Mouse (Mus musculus) liver, adult 2 months (tissue): ENCODE data around the gene Gm826. TPM values are rescaled to one million over a fixed set of nuclear protein-coding genes. Genes with fewer than 3 reads are reported as not detected.
A peak's percentile ranks its signal among the peaks of the same experiment; 100 is the strongest.

ENCODE experiments used
- DNase-seq: peaks from one replicate; pipeline ENCODE4 v3.0.0-alpha.2; 2011; ENCODE audit warnings: low read depth, low spot score; ENCODE audit errors: extremely low read depth
- H3K27ac ChIP-seq: fragments of 200-500 bp; replicated peaks from 2 replicates; pipeline ENCODE4 v1.5.1; 2012; ENCODE audit warnings: low read depth, mild to moderate bottlenecking, control low read depth, inconsistent platforms, low read length; ENCODE audit not compliant: insufficient read depth
- H3K27me3 ChIP-seq: fragments of 200-500 bp; 2 replicates; pipeline ENCODE4 v1.6.1; 2012; ENCODE audit warnings: mild to moderate bottlenecking, moderate library complexity, low read length, inconsistent platforms; ENCODE audit not compliant: control insufficient read depth, insufficient read depth
- H3K36me3 ChIP-seq: fragments of 200-500 bp; 2 replicates; pipeline ENCODE4 v1.6.1; 2012; ENCODE audit warnings: low read length, inconsistent platforms; ENCODE audit not compliant: control insufficient read depth, insufficient read depth
- H3K4me1 ChIP-seq: fragments of 200-500 bp; 2 replicates; pipeline ENCODE4 v1.6.1; 2011; ENCODE audit warnings: low read length; ENCODE audit not compliant: control insufficient read depth, insufficient read depth
- H3K4me3 ChIP-seq: fragments of 200-500 bp; 2 replicates; pipeline ENCODE4 v1.5.1; 2011; ENCODE audit warnings: low read depth, mild to moderate bottlenecking, control low read depth, low read length, moderate library complexity; ENCODE audit not compliant: insufficient read depth
- H3K79me2 ChIP-seq: fragments of 200-500 bp; 2 replicates; pipeline ENCODE4 v1.6.1; 2012; ENCODE audit warnings: inconsistent platforms, mild to moderate bottlenecking, low read length, moderate library complexity; ENCODE audit not compliant: control insufficient read depth, insufficient read depth
- H3K9ac ChIP-seq: fragments of 200-500 bp; 2 replicates; pipeline ENCODE4 v1.6.1; 2012; ENCODE audit warnings: low read depth, mild to moderate bottlenecking, control low read depth, inconsistent platforms, low read length
- CTCF ChIP-seq: fragments of 200-500 bp; IDR thresholded peaks from 2 replicates; pipeline ENCODE4 v1.5.1; 2011; ENCODE audit warnings: low read depth, low read length, control low read depth
- POLR2A ChIP-seq: fragments of 200-500 bp; IDR thresholded peaks from 2 replicates; pipeline ENCODE4 v1.6.1; 2011; ENCODE audit warnings: low read length, control low read depth; ENCODE audit not compliant: insufficient read depth; ENCODE audit errors: extremely low read depth
- WGBS: fragments of 180-500 bp; shearing (Covaris S2); methylation state at CpG from one replicate; pipeline ENCODE4 v1.1.7; 2018; 5-methylcytosine and 5-hydroxymethylcytosine counted together
- polyA plus RNA-seq: library from polyadenylated mRNA; depleted of rRNA; stranded (reverse); fragments of >200 nt; gene quantifications from 2 replicates; pipeline ENCODE4 v1.2.3, GENCODE M21; 2012
- total RNA-seq: library from RNA; depleted of rRNA; stranded (reverse); fragments of >200 nt; gene quantifications from 2 replicates; pipeline ENCODE4 v1.2.3, GENCODE M21; 2014

Gm826 gene
- total and polyA plus RNA-seq, 2 experiments: 1.4 to 4.1 TPM

DNA sequence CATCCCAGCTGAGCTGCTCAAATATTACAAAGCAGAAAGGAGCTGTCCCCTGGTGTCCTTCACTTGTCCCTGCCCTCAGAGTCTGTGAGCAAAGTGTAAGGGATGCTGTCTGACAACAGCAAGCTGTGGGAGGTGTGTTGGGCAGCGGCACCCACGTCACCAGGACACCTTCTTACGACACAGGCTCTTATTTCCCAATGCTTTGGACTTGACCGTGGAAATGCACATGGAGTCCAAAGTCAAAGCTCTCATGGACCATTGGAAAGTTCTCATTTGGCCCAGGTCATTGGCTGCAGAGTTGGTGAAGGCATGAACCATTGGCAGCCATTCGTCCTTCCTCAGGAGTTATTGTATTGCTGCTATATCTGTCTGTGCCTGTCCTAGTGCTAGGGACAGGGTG lies 5.6 kb upstream of the Gm826 start:
- Histone ChIP-seq H3K27ac (peak overlapping the region; percentile 69), H3K9ac (no peak overlapping the region), H3K4me3 (no peak overlapping the region), H3K79me2 (no peaks in the 10 kb centered on the region), H3K27me3 (no peaks in the 10 kb centered on the region), H3K36me3 (no peaks in the 10 kb centered on the region), H3K4me1 (peaks cover 10% of the 10 kb centered on the region; the same call in 1 of the 2 replicates)
- WGBS: 28% methylated on average over 5 of the region's 5 CpGs
- peak; percentile 98 for DNase-seq
- TF ChIP-seq CTCF: no peak
- no peak for TF ChIP-seq POLR2A

DNA sequence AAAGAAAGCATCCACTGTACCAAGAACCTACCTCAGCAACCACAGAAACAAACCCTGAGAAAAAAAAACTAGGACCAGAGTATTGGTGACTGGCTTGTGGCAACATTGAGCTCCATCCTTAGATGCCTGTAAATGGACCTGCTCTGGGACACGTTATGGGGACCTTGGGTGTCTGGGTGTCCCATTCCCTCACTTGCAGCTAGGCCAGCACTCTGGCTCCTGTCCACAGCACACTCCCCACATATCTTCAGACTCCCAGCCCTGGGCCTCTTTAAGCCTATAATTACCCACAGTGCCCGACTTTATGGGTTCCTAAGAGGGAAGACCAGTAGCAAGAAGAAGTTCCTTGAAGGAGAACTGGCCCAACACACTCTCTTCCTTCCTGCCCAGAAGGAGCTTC lies 2.1 kb upstream of the Gm826 start:
- Histone ChIP-seq H3K4me3 (no peak overlapping the region), H3K4me1 (peaks cover 31% of the 10 kb centered on the region), H3K27ac (no peak overlapping the region), H3K36me3 (no peaks in the 10 kb centered on the region), H3K9ac (no peak overlapping the region), H3K27me3 (no peaks in the 10 kb centered on the region), H3K79me2 (no peaks in the 10 kb centered on the region)
- TF ChIP-seq POLR2A (no peak), CTCF (no peak)
- DNase-seq: no peak
- WGBS: 82% methylated on average over 2 of the region's 2 CpGs

DNA sequence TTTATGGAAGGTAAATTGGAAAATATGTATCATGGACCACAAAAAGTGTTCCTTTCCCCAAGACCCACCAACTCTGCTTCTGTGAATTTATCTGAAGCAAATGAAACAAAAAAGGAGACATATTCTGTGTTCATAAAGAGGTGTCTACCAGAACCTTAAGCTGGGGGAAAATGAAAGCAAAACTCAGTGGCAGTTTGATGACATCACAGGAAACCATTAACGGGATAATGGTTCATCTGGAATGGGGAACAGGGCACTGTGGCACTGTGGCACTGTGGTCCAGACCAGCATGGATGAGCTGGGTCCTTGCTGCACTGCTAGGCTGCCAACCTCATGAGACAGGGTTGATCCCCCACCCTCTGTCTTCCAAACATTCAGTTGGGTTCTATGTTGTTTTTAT lies 1.1 kb upstream of the Gm826 start:
- H3K27me3 ChIP-seq: no peaks in the 10 kb centered on the region
- TF ChIP-seq POLR2A (no peak), CTCF (no peak)
- no peaks in the 10 kb centered on the region for H3K79me2 ChIP-seq
- H3K9ac ChIP-seq: no peak overlapping the region
- H3K4me1 ChIP-seq: peaks cover 29% of the 10 kb centered on the region
- H3K4me3 ChIP-seq: no peak overlapping the region
- H3K36me3 ChIP-seq: no peaks in the 10 kb centered on the region
- WGBS: 18% methylated on average over 1 of the region's 1 CpGs
- no peak overlapping the region; the same call in 1 of the 2 replicates for H3K27ac ChIP-seq
- DNase-seq: peak; percentile 41

DNA sequence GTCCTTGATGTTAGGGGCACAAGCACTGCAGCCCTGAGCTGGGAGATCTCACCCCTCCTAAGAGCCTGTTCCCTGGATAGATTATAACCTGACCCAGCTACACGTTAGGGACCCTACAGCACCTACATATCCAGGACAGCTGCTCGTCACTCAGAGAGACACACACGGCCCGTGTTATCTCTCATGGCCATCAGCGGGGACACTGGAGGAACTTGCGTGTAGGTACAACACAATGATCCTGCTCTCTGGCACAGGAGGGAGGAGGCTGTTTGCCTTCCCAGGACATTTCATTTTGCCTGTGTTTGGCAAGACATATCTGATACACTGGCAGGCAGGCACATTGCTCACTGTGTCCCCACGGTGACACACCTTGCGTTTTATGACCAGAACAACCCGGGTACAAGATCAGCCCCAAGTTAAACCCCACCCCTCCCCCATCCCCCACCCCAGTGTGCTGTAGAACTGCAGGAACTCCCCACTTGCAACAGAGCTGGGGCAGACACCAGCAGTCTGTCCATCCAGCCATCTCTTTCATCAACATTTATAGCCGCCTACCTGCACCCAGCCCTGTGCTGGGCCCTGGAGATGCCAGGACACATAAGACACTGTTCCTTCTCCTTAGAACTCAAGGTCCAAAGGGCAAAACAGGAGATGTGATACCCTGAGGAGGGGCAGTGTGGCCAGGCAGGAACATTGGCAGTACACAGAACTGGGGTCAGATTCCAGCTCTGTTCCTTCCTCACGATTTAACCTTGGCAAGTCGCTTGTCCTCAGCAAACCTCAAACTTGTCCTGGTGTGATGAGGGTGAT lies 1.2 kb downstream of the Gm826 start:
- DNase-seq: peak; percentile 99
- H3K27me3 ChIP-seq: no peaks in the 10 kb centered on the region
- WGBS: 32% methylated on average over 12 of the region's 12 CpGs
- H3K36me3 ChIP-seq: no peaks in the 10 kb centered on the region
- H3K9ac ChIP-seq: peak overlapping the region; percentile 50
- H3K79me2 ChIP-seq: no peaks in the 10 kb centered on the region
- H3K4me1 ChIP-seq: peaks cover 27% of the 10 kb centered on the region
- TF ChIP-seq CTCF (no peak), POLR2A (no peak)
- H3K4me3 ChIP-seq: peak overlapping the region; percentile 7
- H3K27ac ChIP-seq: peak overlapping the region; percentile 93

DNA sequence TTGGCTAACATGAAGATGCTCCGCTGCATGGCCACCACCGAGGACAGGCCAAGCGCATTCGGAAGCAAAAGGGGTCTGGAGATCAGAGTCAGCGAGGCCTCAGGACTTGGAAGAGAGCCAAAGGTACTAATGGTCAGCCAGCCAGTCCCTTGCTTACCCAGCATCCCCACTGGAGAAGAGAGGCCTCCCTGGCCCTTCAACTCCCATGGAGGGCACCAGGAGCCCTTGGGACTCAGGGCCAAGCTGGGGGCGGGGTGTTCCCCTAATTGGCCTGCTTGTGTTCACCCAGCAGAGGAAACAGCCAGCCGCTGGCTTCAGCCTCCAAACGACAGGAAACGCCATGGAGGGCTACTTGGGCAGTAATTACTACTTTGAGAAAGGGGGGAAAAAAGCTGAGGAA lies 5.1 kb downstream of the Gm826 start:
- Histone ChIP-seq H3K9ac (no peak overlapping the region), H3K27me3 (no peaks in the 10 kb centered on the region), H3K4me3 (no peak overlapping the region), H3K4me1 (peaks cover 25% of the 10 kb centered on the region), H3K27ac (no peak overlapping the region), H3K79me2 (no peaks in the 10 kb centered on the region), H3K36me3 (no peaks in the 10 kb centered on the region)
- TF ChIP-seq POLR2A: no peak
- TF ChIP-seq CTCF: no peak
- DNase-seq: peak; percentile 24
- 75% methylated on average over 9 of the region's 9 CpGs for WGBS

DNA sequence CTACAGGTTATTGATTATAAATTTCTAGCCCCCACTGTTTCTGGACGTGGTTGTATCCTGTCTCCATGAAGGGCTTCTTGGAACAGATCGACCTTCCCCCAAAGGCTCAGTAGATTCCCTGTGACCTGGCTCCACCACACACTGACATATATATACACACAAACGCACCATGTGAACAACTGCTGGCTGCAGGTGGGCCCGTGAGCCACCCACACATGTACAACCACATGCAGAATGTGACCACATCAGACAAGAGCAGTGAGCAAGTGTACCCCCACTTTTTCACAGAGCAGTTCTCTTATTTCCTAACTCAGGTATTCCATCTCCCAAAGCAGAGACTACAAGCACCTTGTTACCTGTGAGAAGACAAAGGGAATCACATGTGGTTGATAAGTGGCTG lies 6.2 kb downstream of the Gm826 start:
- Histone ChIP-seq H3K4me1 (peaks cover 16% of the 10 kb centered on the region), H3K79me2 (no peaks in the 10 kb centered on the region), H3K36me3 (no peaks in the 10 kb centered on the region), H3K27ac (no peak overlapping the region), H3K4me3 (no peak overlapping the region), H3K27me3 (no peaks in the 10 kb centered on the region), H3K9ac (no peak overlapping the region)
- 78% methylated on average over 4 of the region's 4 CpGs for WGBS
- DNase-seq: no peak
- TF ChIP-seq CTCF (no peak), POLR2A (no peak)
